20 mouse cellular contexts compared by ENCODE assay signal in genomic region chr7:131807257-131807656, GRCm38 (mm10).
DNase-seq lines count a peak whose midpoint lies in the region; ATAC-seq lines count a peak whose summit lies in the region.
"Had no signal": no experiment of that assay in that cellular context is flagged by ENCODE, and none has a peak within 500 bp of the region (broad histone marks: within the 10 kb centered on the region; RNA-seq: fewer than 3 reads in every experiment).

No protein-coding gene starts in this region.

- no peak overlapping the region for H3K9ac ChIP-seq in midbrain, embryonic 14.5 days (replicated peaks; ENCODE audit: low read length)
- H3K9ac ChIP-seq: embryonic facial prominence, embryonic 13.5 days; embryonic facial prominence, embryonic 15.5 days; forebrain, embryonic 12.5 days had no signal

- peaks cover 28% of the 10 kb centered on the region for H3K27me3 ChIP-seq in limb, embryonic 10.5 days (ENCODE audit: low read depth, poor library complexity, severe bottlenecking)
- H3K27me3 ChIP-seq in midbrain, embryonic 14.5 days (ENCODE audit: control insufficient read depth, insufficient read depth, low read length) = no peaks in the 10 kb centered on the region; the same call in 1 of the 2 replicates
- H3K27me3 ChIP-seq: embryonic facial prominence, embryonic 15.5 days had no signal

- no peaks in the 10 kb centered on the region for H3K9me3 ChIP-seq in limb, embryonic 10.5 days (replicated peaks)
- H3K9me3 ChIP-seq in midbrain, embryonic 14.5 days (ENCODE audit: control insufficient read depth, low read length) = no peaks in the 10 kb centered on the region
- H3K9me3 ChIP-seq: embryonic facial prominence, embryonic 13.5 days; embryonic facial prominence, embryonic 15.5 days; forebrain, embryonic 10.5 days; forebrain, embryonic 12.5 days had no signal

- no peak overlapping the region for H3K4me3 ChIP-seq in limb, embryonic 10.5 days
- H3K4me3 ChIP-seq in midbrain, embryonic 14.5 days (replicated peaks; ENCODE audit: low read depth, low read length) = no peak overlapping the region
- H3K4me3 ChIP-seq: embryonic facial prominence, embryonic 13.5 days; embryonic facial prominence, embryonic 15.5 days; erythroblast, embryonic 14.5 days; forebrain, embryonic 10.5 days; forebrain, embryonic 12.5 days had no signal

- peak; percentile 61 for DNase-seq in embryo, embryonic 10.5 days (ENCODE audit: low spot score)
- peak; percentile 57 for DNase-seq in embryo, embryonic 9.5 days (ENCODE audit: extremely low spot score)
- DNase-seq in limb, embryonic 10.5 days (ENCODE audit: low spot score) = no peak
- DNase-seq in midbrain, embryonic 14.5 days = no peak
- no peak for DNase-seq in right cerebral cortex, postnatal 14 days
- DNase-seq: adrenal gland, adult 2 months; adrenal gland, postnatal 14 days; cerebellum, adult 11-12 months; cerebellum, adult 2 months; cerebellum, adult 9-10 months; cerebellum, postnatal 10 days; cerebellum, postnatal 25 days had no signal

- H3K4me1 ChIP-seq in limb, embryonic 10.5 days = peaks cover 24% of the 10 kb centered on the region
- peaks cover 5% of the 10 kb centered on the region; the same call in 1 of the 2 replicates for H3K4me1 ChIP-seq in midbrain, embryonic 14.5 days (ENCODE audit: control insufficient read depth, insufficient read depth, low read length)
- H3K4me1 ChIP-seq: embryonic facial prominence, embryonic 13.5 days; embryonic facial prominence, embryonic 15.5 days had no signal

- no peak overlapping the region for H3K4me2 ChIP-seq in midbrain, embryonic 14.5 days (ENCODE audit: low read length)
- H3K4me2 ChIP-seq: embryonic facial prominence, embryonic 13.5 days; embryonic facial prominence, embryonic 15.5 days; forebrain, embryonic 12.5 days had no signal

- peak overlapping the region; percentile 0; the same call in 1 of the 2 replicates for H3K27ac ChIP-seq in limb, embryonic 10.5 days
- no peak overlapping the region for H3K27ac ChIP-seq in midbrain, embryonic 14.5 days (replicated peaks; ENCODE audit: low read depth, low read length)
- H3K27ac ChIP-seq: embryonic facial prominence, embryonic 13.5 days; embryonic facial prominence, embryonic 15.5 days; forebrain, embryonic 10.5 days; forebrain, embryonic 12.5 days had no signal

- no peak for ATAC-seq in megakaryocyte-erythroid progenitor cell, adult 5-6 weeks (replicated peaks; ENCODE audit: low FRiP score, low TSS enrichment, poor library complexity, severe bottlenecking)
- no peak for ATAC-seq in midbrain, embryonic 14.5 days (ENCODE audit: low FRiP score, low TSS enrichment)
- ATAC-seq: forebrain, embryonic 14.5 days; forebrain, embryonic 16.5 days had no signal

- WGBS in limb, embryonic 10.5 days = 19% methylated on average over 2 of the region's 2 CpGs
- WGBS in midbrain, embryonic 14.5 days = 42% methylated on average over 2 of the region's 2 CpGs

- no peaks in the 10 kb centered on the region for H3K36me3 ChIP-seq in limb, embryonic 10.5 days
- no peaks in the 10 kb centered on the region for H3K36me3 ChIP-seq in midbrain, embryonic 14.5 days (ENCODE audit: control insufficient read depth, insufficient read depth, low read length)
- H3K36me3 ChIP-seq: embryonic facial prominence, embryonic 13.5 days; embryonic facial prominence, embryonic 15.5 days; forebrain, embryonic 10.5 days; forebrain, embryonic 12.5 days had no signal

Comparison
In these comparisons a context has a peak if more than half of its experiments do, and no peak if none do; other contexts are left out.
1. DNase-seq: peak in embryo, embryonic 10.5 days (single experiment) and embryo, embryonic 9.5 days (single experiment); none in limb, embryonic 10.5 days (single experiment), midbrain, embryonic 14.5 days (single experiment) and right cerebral cortex, postnatal 14 days (single experiment).